Mouse (Mus musculus) testis, adult 2 months (tissue): ENCODE measurements at regions not wholly inside any gene's neighbourhood (a gene's known extent, or its start where the extent isn't known, plus 50 kb on each side); places are given as distances from the start of the nearest gene placed in this dataset.
"Not testable (repeated sequence)": the region's sequence is repeated elsewhere in the genome, so short reads cannot be mapped to it uniquely, and the experiment has no call there.

Experiments
- CTCF ChIP-seq: fragments of 200-500 bp; IDR thresholded peaks from 2 replicates; pipeline ENCODE4 v1.5.1; 2012; ENCODE audit warnings: low read depth, mild to moderate bottlenecking, inconsistent platforms, low read length, moderate library complexity; ENCODE audit not compliant: control insufficient read depth, insufficient read depth, insufficient replicate concordance
- POLR2A ChIP-seq: fragments of 200-500 bp; IDR thresholded peaks from 2 replicates; pipeline ENCODE4 v1.6.1; 2012; ENCODE audit warnings: low read depth, mild to moderate bottlenecking, inconsistent platforms, low read length, moderate library complexity; ENCODE audit not compliant: control insufficient read depth

- TF ChIP-seq CTCF, POLR2A: not testable (repeated sequence)
Observed at GRCm38 (mm10) chr3:34755282-34755681, 105.1 kb downstream of the Sox2 start.
